Mouse (Mus musculus) ES-CJ7 (cell line): Measurements from ENCODE around the gene 1700029H14Rik.

Source experiments
- DNase-seq: peaks from one replicate; pipeline ENCODE4 v3.0.0; 2011; ENCODE audit warnings: low read depth, low spot score

1700029H14Rik gene

GRCm38 (mm10) chr8:13562118-13562517 lies at the start of gene 1700029H14Rik:
Gene 1700029H14Rik, minus strand, starts transcription at chr8:13562461.
- DNase-seq, result peak; percentile 42

- DNase-seq, result no peak
Measured at GRCm38 (mm10) chr8:13611702-13612101, 49.4 kb upstream of the 1700029H14Rik start.

GRCm38 (mm10) chr8:13609971-13610370 lies 47.7 kb upstream of the 1700029H14Rik start:
- DNase-seq, result no peak

DNA sequence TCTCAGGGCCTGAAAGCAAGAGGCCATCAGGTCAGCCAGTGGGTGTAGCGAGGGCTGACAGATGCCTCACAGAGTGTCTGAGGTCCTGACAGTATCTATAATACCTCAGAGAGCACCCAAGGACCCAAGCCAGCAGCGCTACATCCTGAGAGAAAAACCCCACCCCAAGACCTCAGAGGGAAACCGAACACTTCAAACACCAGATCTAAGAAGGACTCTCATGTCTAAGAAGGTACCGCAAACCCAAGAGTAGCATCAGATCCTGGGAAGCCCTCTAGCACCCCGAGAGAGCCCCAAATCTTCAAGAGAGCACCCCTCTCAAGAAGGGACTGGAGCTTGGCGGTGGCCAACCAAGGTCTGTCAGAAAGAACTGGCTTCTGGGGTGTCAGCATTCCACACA lies 46.7 kb upstream of the 1700029H14Rik start:
- no peak for DNase-seq

DNA sequence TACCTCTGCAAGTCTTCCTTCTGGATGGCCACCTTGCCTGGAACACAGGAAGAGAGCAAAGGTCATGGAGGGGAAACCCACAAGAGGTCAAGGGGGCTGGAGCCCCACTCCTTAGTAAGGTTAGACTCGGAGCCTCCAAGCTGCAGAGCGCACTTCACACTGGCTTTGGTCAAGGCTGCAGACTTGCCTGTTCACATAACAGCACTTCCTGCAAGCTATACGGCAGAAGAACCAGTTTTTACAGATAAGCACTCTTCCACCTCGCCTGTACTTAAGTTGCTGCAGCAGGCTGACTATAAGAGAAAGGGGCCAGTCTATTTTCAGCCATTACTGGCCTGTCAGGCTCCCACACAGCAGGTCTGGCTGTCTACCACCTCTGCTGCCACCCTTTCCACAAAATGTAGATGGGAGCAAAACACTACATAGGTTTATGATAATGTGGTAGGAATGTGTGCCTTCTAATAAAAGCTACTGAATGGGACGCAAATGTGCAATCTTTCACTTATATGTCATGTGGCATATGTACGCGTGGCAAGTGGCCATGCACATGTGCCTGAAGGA lies 43.7 kb upstream of the 1700029H14Rik start:
- DNase-seq, result no peak

DNA sequence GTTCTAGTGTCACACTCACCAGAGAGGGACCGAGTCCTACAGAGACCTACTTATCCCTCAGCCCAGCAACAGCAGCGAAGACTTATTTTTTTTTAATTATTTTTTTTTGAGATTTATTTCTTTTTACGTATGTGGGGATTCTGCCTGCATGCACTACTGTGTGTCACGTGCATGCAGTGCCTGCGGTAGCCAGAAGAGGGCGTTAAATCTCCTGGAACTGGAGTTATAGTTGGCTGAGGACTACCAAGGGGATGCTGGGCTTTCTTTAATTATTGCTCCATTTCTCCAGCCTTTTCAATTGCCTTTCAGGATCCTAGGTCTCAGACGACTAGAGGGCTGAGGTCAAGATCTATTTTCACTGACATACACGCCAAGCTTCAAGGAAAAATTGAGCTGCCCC lies 40.4 kb upstream of the 1700029H14Rik start:
- peak; percentile 46 for DNase-seq

DNA sequence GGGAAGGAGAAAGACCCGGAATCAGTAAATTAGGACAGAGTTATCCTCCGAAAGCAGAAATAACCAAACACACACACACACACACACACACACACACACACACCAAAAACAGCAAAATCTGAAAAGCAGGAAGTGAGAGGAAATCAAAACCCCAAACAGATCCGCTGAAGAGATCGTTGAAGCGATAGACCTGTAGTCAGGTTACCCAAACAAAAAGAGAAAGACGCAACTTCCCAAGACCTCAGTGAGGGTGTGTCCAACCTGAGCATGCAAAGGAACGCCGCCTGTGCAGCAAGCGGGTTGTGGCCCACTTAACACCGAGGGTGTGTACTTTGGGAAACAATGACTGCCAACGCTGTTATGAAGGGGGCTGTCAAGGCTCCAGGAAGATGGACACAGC lies 38.9 kb upstream of the 1700029H14Rik start:
- peak; percentile 20 for DNase-seq

GRCm38 (mm10) chr8:13600716-13601115 lies 38.5 kb upstream of the 1700029H14Rik start:
- DNase-seq, result no peak

GRCm38 (mm10) chr8:13600204-13600603 lies 37.9 kb upstream of the 1700029H14Rik start:
- DNase-seq, result no peak

DNA sequence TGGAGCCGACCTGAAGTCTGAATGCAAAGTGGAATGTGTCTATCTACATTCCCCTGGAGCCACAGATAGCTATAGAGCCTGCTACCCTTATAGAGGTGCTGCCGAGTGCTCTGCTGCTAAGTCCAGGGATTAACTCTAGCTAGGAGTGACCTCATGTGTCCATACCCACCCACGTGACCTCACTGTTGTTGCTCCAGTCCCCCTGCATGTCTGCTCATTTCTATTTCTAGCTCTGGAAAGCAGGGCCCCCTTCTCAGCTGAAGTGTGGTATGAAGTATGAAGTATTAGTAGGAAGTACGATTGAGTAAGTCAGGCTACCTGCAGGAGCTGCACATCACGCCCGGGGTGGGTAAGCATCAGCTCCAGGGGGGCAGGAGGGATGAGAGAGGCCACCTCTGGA lies 35.5 kb upstream of the 1700029H14Rik start:
- DNase-seq, result no peak

DNA sequence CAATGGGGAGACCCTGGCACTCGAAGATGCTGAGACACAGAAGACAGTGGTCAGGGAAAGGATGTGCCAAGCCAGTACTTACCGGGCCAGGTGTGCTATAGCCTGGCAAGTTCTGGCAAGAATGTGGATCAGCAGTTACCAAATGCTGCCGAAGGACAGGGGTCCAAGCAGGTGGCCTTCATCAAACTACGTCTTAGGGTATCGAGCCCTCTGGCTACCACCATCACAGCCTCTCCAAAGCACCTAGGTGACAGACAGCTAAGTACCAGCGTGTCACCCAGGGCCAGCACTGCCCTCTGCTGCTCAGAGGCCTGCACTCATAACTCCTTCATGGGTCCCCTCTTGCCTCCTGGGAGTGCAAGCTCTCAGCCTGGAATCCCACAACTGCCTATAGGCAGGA lies 33.6 kb upstream of the 1700029H14Rik start:
- DNase-seq, result no peak

GRCm38 (mm10) chr8:13594884-13595323 lies 32.6 kb upstream of the 1700029H14Rik start:
- no peak for DNase-seq

DNA sequence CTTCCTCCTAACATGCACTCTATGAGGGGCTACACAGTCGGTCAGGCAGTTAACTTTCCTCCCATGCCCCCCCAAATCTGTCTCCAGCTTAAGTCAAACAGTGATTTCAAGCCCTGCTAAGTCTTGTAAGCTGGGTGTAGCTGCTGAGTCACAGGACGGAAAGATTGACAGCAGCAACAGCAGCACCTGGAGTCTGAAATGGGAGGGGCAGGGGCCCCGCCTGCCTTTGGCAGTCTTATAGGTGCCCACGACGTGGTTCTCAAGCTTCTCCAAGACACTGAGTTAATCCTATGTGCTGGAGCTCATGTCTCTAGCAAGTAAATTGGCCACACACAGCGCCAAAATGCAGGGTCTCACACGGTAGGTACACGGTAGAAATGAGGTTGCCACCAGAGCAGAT lies 31.1 kb upstream of the 1700029H14Rik start:
- no peak for DNase-seq

DNA sequence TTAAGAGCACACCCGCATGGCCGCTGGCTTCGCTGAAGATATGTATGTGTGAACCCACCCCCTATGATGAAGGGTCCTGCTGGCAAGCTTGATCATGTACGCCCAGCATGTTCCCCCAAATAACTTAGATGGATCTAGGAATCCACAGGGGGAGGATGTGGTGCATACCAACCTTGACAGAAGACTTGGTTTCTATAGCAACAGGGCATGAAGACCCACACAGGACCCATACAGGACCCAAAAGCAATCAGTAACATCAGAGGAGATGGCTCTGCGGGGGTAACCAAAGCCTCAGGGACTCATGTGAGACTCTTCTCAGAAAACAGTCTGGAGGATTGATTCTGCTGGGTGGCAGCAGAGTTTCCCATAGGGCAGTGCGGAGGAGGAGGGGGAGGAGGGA lies 29.0 kb upstream of the 1700029H14Rik start:
- DNase-seq, result no peak

DNA sequence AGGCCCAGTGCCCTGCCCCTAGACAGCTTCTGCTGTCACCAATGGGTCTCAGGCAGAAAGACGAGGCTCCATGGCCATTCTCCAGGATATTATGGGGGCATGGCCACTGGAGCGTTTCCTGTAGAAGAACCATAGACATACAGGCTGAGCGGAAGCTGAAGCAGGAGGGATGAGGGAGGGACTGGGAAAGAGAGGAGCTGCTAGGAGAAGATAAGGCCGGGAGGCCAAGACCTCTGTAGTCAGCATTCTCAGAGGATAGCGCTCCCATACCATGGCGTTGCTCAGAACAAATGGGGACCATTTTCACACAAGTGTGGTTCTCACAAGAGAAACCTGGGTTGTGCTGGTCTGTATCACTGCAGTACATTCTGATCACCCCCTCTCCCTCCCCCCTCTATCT lies 26.8 kb upstream of the 1700029H14Rik start:
- DNase-seq, result no peak

DNA sequence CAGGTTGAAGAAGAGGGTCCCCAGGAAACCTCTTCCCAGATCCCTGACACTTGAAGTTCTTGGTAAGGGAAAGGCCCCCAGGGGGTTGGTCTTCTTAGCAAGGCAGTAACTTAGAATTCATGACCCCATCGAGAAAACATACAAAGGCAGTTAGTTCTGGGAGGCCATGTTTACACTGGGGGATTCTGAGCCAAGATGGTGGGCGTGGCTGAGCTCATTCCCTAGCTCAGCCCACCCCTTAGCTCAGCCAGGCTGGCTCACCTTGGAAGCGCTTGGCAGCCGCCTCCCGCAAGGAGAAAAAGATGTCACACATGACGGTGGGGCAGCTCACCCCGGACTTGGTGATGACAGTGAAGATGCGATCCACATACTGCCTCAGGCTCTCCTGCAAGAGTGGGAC lies 22.4 kb upstream of the 1700029H14Rik start:
- no peak for DNase-seq

GRCm38 (mm10) chr8:13577869-13578268 lies 15.6 kb upstream of the 1700029H14Rik start:
- DNase-seq, result no peak

- DNase-seq, result no peak
Measured at GRCm38 (mm10) chr8:13571999-13572398, 9.7 kb upstream of the 1700029H14Rik start.

DNA sequence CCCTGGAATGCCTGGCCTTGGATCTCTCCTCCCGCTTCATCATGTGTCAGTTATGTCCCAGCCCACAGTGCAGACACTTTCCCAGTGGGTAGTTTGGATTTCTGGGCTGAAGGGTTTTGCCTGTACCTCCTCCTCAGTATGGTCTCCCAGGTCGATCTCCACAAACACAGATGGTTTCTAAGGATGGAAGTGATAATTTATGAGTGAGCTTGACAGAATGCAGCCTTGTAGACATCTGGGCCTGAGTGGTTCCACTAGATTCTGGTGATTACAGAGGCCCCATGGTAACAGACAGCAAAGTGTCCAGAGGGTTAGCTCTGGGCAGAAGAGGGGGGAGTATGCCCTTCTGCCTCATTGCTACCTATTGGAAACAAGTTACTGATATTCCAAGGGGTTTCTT lies 4.7 kb downstream of the 1700029H14Rik start:
- DNase-seq, result no peak

GRCm38 (mm10) chr8:13551574-13551830 lies 10.8 kb downstream of the 1700029H14Rik start:
- no peak for DNase-seq

DNA sequence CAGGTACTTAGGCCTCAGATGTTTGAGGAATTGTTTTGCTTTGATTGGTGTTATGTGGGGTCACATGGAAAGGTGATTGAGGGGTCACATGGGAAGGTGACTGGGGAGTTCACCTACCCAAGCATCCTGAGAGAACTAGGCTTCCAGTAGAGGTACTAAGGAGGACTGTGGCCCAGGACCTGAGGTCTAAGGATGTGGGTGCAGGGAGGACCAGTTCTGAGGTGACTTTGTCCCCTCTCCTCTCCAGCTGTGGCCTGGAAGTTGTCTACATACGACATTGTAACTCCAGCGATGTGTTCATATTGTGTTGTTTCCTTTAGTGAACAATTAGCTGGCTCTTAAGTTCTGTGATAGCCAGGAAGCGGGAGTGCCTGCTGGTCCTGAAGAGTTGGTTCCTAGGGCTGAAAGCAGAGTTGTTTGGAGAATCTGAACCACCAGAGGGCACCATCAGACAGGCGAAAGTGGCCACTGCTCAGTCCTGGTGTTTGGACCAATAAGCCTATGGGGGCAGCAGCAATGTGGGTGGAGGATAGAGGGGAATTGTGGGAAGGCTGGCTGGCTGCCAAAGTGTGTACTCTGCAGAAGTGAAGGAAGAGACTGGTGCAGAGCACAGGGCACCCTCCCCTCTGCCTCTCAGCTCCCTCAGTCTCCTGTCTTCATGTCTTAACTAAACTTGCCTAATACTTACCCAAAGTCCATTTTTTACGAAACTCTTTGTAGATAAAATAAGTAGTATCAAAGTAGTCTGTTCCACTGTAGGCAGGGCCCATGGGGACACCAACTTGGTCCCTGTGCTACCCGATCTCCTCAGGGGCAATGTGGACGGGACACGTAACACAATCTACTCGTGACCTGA lies 11.3 kb downstream of the 1700029H14Rik start:
- peak; percentile 91 for DNase-seq

GRCm38 (mm10) chr8:13548831-13549230 lies 13.4 kb downstream of the 1700029H14Rik start:
- DNase-seq, result peak; percentile 67

GRCm38 (mm10) chr8:13548235-13548634 lies 14.0 kb downstream of the 1700029H14Rik start:
- DNase-seq, result peak; percentile 44
